ENCODE assay signal across 14 mouse cellular contexts in genomic region chr16:30966684-30967083, GRCm38 (mm10).
DNase-seq lines count a peak whose midpoint lies in the region; ATAC-seq and TF ChIP-seq lines count a peak whose summit lies in the region.
"Had no signal": no experiment of that assay in that cellular context is flagged by ENCODE, and none has a peak within 500 bp of the region (broad histone marks: within the 10 kb centered on the region; RNA-seq: fewer than 3 reads in every experiment).

No protein-coding gene starts in this region.

- 39% methylated on average over 5 of the region's 5 CpGs for WGBS in heart, embryonic 11.5 days (ENCODE audit: insufficient replicate concordance)
- WGBS in midbrain, postnatal 0 days, result 72% methylated on average over 5 of the region's 5 CpGs
- WGBS in midbrain, embryonic 14.5 days, result 80% methylated on average over 5 of the region's 5 CpGs
- WGBS in kidney, adult 2 months, result 67% methylated on average over 5 of the region's 5 CpGs

- TF ChIP-seq CTCF in midbrain, postnatal 0 days (IDR thresholded peaks at IDR 0.05), result no peak
- no peak for TF ChIP-seq CTCF in kidney, adult 2 months (conservative IDR thresholded peaks at IDR 0.05; ENCODE audit: insufficient read depth, insufficient read length, low read depth, low read length)

- H3K9me3 ChIP-seq in heart, embryonic 11.5 days (replicated peaks; ENCODE audit: control insufficient read depth, low read length), result no peaks in the 10 kb centered on the region
- no peaks in the 10 kb centered on the region for H3K9me3 ChIP-seq in midbrain, postnatal 0 days (ENCODE audit: low read length)
- H3K9me3 ChIP-seq in midbrain, embryonic 14.5 days (ENCODE audit: control insufficient read depth, low read length), result no peaks in the 10 kb centered on the region
- H3K9me3 ChIP-seq: embryonic facial prominence, embryonic 12.5 days; forebrain, embryonic 10.5 days; hindbrain, embryonic 15.5 days; kidney, embryonic 15.5 days had no signal

- H3K36me3 ChIP-seq in heart, embryonic 11.5 days (ENCODE audit: control insufficient read depth, insufficient read depth, low read length), result no peaks in the 10 kb centered on the region
- H3K36me3 ChIP-seq in midbrain, postnatal 0 days (ENCODE audit: insufficient read depth, low read length), result no peaks in the 10 kb centered on the region
- H3K36me3 ChIP-seq in midbrain, embryonic 14.5 days (ENCODE audit: control insufficient read depth, insufficient read depth, low read length), result no peaks in the 10 kb centered on the region
- H3K36me3 ChIP-seq in kidney, adult 2 months (ENCODE audit: control insufficient read depth, insufficient read depth, low read length), result no peaks in the 10 kb centered on the region
- H3K36me3 ChIP-seq: embryonic facial prominence, embryonic 12.5 days; hindbrain, embryonic 15.5 days; kidney, embryonic 15.5 days had no signal

- intact Hi-C loops in heart, postnatal 36 days (cut with DNase I), result no loop called here

- no peak for ATAC-seq in heart, embryonic 11.5 days (replicated peaks; ENCODE audit: insufficient number of reproducible peaks, low FRiP score, low TSS enrichment)
- no peak for ATAC-seq in midbrain, postnatal 0 days (ENCODE audit: low FRiP score)
- no peak for ATAC-seq in midbrain, embryonic 14.5 days (ENCODE audit: low FRiP score, low TSS enrichment)

- no peak overlapping the region for H3K27ac ChIP-seq in heart, embryonic 11.5 days (ENCODE audit: low read depth, low read length)
- H3K27ac ChIP-seq in midbrain, postnatal 0 days (ENCODE audit: low read depth, low read length), result no peak overlapping the region
- H3K27ac ChIP-seq in midbrain, embryonic 14.5 days (replicated peaks; ENCODE audit: low read depth, low read length), result no peak overlapping the region
- no peak overlapping the region for H3K27ac ChIP-seq in kidney, adult 2 months (ENCODE audit: insufficient read depth, low read depth, low read length)
- H3K27ac ChIP-seq: embryonic facial prominence, embryonic 12.5 days; forebrain, embryonic 10.5 days; hindbrain, embryonic 15.5 days; kidney, embryonic 15.5 days; layer of hippocampus, adult 2 months had no signal

- no peak overlapping the region for H3K4me2 ChIP-seq in heart, embryonic 11.5 days
- no peak overlapping the region for H3K4me2 ChIP-seq in midbrain, postnatal 0 days (ENCODE audit: low read depth, low read length, poor library complexity, severe bottlenecking)
- H3K4me2 ChIP-seq in midbrain, embryonic 14.5 days (ENCODE audit: low read length), result no peak overlapping the region
- H3K4me2 ChIP-seq: embryonic facial prominence, embryonic 12.5 days; hindbrain, embryonic 15.5 days; kidney, embryonic 15.5 days had no signal

- H3K4me3 ChIP-seq in heart, embryonic 11.5 days (ENCODE audit: low read depth, low read length), result no peak overlapping the region
- no peak overlapping the region for H3K4me3 ChIP-seq in midbrain, postnatal 0 days (ENCODE audit: low read depth, low read length)
- H3K4me3 ChIP-seq in midbrain, embryonic 14.5 days (replicated peaks; ENCODE audit: low read depth, low read length), result no peak overlapping the region
- H3K4me3 ChIP-seq in kidney, adult 2 months (ENCODE audit: insufficient read depth, low read depth, low read length), result no peak overlapping the region
- H3K4me3 ChIP-seq: embryonic facial prominence, embryonic 12.5 days; forebrain, embryonic 10.5 days; hindbrain, embryonic 15.5 days; kidney, embryonic 15.5 days; layer of hippocampus, adult 2 months had no signal

- no peak for TF ChIP-seq POLR2A in kidney, adult 2 months (IDR thresholded peaks at IDR 0.05; ENCODE audit: low read depth, low read length)

- H3K27me3 ChIP-seq in heart, embryonic 11.5 days (ENCODE audit: control insufficient read depth, insufficient read depth, low read length), result no peaks in the 10 kb centered on the region
- no peaks in the 10 kb centered on the region for H3K27me3 ChIP-seq in midbrain, postnatal 0 days (ENCODE audit: insufficient read depth, low read length)
- no peaks in the 10 kb centered on the region for H3K27me3 ChIP-seq in midbrain, embryonic 14.5 days (ENCODE audit: control insufficient read depth, insufficient read depth, low read length)
- H3K27me3 ChIP-seq in kidney, adult 2 months (replicated peaks; ENCODE audit: control insufficient read depth, insufficient read depth, low read length), result no peaks in the 10 kb centered on the region
- H3K27me3 ChIP-seq: embryonic facial prominence, embryonic 12.5 days; hindbrain, embryonic 15.5 days; kidney, embryonic 15.5 days had no signal

- H3K4me1 ChIP-seq in heart, embryonic 11.5 days (ENCODE audit: control insufficient read depth, insufficient read depth, low read length), result peaks cover 23% of the 10 kb centered on the region
- H3K4me1 ChIP-seq in midbrain, postnatal 0 days (ENCODE audit: insufficient read depth, low read length), result no peaks in the 10 kb centered on the region
- H3K4me1 ChIP-seq in midbrain, embryonic 14.5 days (ENCODE audit: control insufficient read depth, insufficient read depth, low read length), result no peaks in the 10 kb centered on the region
- H3K4me1 ChIP-seq in kidney, adult 2 months (ENCODE audit: control insufficient read depth, insufficient read depth, low read length), result peaks cover 23% of the 10 kb centered on the region

- DNase-seq in heart, adult 11 months, result peak; percentile 97
- DNase-seq in midbrain, postnatal 0 days (ENCODE audit: low spot score), result peak; percentile 64
- DNase-seq in midbrain, embryonic 14.5 days, result no peak
- DNase-seq in heart, adult 8-10 months (ENCODE audit: low spot score), result peak; percentile 67
- peak; percentile 53 to 68 for DNase-seq in heart, postnatal 36 days
- no peak for DNase-seq in kidney, adult 2 months
- no peak for DNase-seq in kidney, adult 18-20 months
- DNase-seq: cerebellum, postnatal 36 days had no signal

- H3K9ac ChIP-seq in heart, embryonic 11.5 days (ENCODE audit: low read depth, low read length), result no peak overlapping the region
- H3K9ac ChIP-seq in midbrain, postnatal 0 days (replicated peaks; ENCODE audit: low read length, poor library complexity, severe bottlenecking), result no peak overlapping the region
- H3K9ac ChIP-seq in midbrain, embryonic 14.5 days (replicated peaks; ENCODE audit: low read length), result no peak overlapping the region
- H3K9ac ChIP-seq: embryonic facial prominence, embryonic 12.5 days; hindbrain, embryonic 15.5 days; kidney, embryonic 15.5 days had no signal

Comparison
In these comparisons a context has a peak if more than half of its experiments do, and no peak if none do; other contexts are left out.
1. DNase-seq: peak in heart, adult 11 months (single experiment), midbrain, postnatal 0 days (single experiment), heart, adult 8-10 months (single experiment) and heart, postnatal 36 days (2 of 2); none in midbrain, embryonic 14.5 days (single experiment), kidney, adult 2 months (single experiment) and kidney, adult 18-20 months (single experiment).